Mouse (Mus musculus): Measurements from ENCODE around the gene Qpct. TPM values are rescaled to one million over a fixed set of nuclear protein-coding genes. Genes with fewer than 3 reads are reported as not detected.
"Not testable (repeated sequence)": the region's sequence is repeated elsewhere in the genome, so short reads cannot be mapped to it uniquely, and the experiment has no call there.

Gene Qpct
- total RNA-seq, 2 experiments from 2014 or later: 8.4 to 10.2 TPM

- no peak for DNase-seq (ENCODE audit: low spot score in 2 of 2)
- intact Hi-C loops (cut with DNase I): no loop called here
Observed at GRCm38 (mm10) chr17:79069019-79069418, 17.3 kb downstream of the Qpct start.

GRCm38 (mm10) chr17:79069766-79070480, 18.2 kb downstream of the Qpct start:
- intact Hi-C loops (cut with DNase I): no loop called here
- peak; percentile 33 to 43 for DNase-seq (ENCODE audit: low spot score in 2 of 2)

- intact Hi-C loops (cut with DNase I): no loop called here
- no peak for DNase-seq (ENCODE audit: low spot score in 2 of 2)
Observed at GRCm38 (mm10) chr17:79071951-79072350, 20.2 kb downstream of the Qpct start.

GRCm38 (mm10) chr17:79076974-79077847, 25.5 kb downstream of the Qpct start:
- intact Hi-C loops (cut with DNase I): no loop called here
- DNase-seq (ENCODE audit: low spot score in 2 of 2): no peak

- intact Hi-C loops (cut with DNase I): no loop called here
- no peak for DNase-seq (ENCODE audit: low spot score in 2 of 2)
Observed at GRCm38 (mm10) chr17:79077848-79078146, 26.1 kb downstream of the Qpct start.

- no peak for DNase-seq (ENCODE audit: low spot score in 2 of 2)
- intact Hi-C loops (cut with DNase I): no loop called here
Observed at GRCm38 (mm10) chr17:79078248-79078647, 26.5 kb downstream of the Qpct start.

- no peak for DNase-seq (ENCODE audit: low spot score in 2 of 2)
- intact Hi-C loops (cut with DNase I): no loop called here
Observed at GRCm38 (mm10) chr17:79091710-79092109, 40.0 kb downstream of the Qpct start.

GRCm38 (mm10) chr17:79093286-79093975, 41.7 kb downstream of the Qpct start:
- intact Hi-C loops (cut with DNase I): no loop called here
- DNase-seq (ENCODE audit: low spot score in 2 of 2): no peak

GRCm38 (mm10) chr17:79095624-79096023, 43.9 kb downstream of the Qpct start:
- DNase-seq (ENCODE audit: low spot score in 2 of 2): no peak
- intact Hi-C loops (cut with DNase I): no loop called here

GRCm38 (mm10) chr17:79099866-79100265, 48.2 kb downstream of the Qpct start:
- no peak for DNase-seq (ENCODE audit: low spot score in 2 of 2)
- intact Hi-C loops (cut with DNase I): no loop called here

GRCm38 (mm10) chr17:79108238-79108637, 56.5 kb downstream of the Qpct start:
- no peak for DNase-seq (ENCODE audit: low spot score in 2 of 2)
- intact Hi-C loops (cut with DNase I): no loop called here

GRCm38 (mm10) chr17:79109576-79109975, 57.9 kb downstream of the Qpct start:
- intact Hi-C loops (cut with DNase I): no loop called here
- DNase-seq (ENCODE audit: low spot score in 2 of 2): no peak

- peak; percentile 24 to 26 for DNase-seq (ENCODE audit: low spot score in 2 of 2)
- intact Hi-C loops (cut with DNase I): loop anchor here (1.0 to 10.0 kb wide), 4 partner anchors 244 to 904 kb away; partner anchors contain the start of gene Cdc42ep3
Observed at GRCm38 (mm10) chr17:79110936-79111348, 59.2 kb downstream of the Qpct start.

- intact Hi-C loops (cut with DNase I): loop anchor here (10.0 kb wide), 2 partner anchors 240 to 900 kb away; partner anchors contain the start of gene Cdc42ep3
- DNase-seq (ENCODE audit: low spot score in 2 of 2): not testable (repeated sequence)
Observed at GRCm38 (mm10) chr17:79115248-79115647, 63.5 kb downstream of the Qpct start.

GRCm38 (mm10) chr17:79119066-79119465, 67.4 kb downstream of the Qpct start:
- no peak for DNase-seq (ENCODE audit: low spot score in 2 of 2)
- intact Hi-C loops (cut with DNase I): loop anchor here (10.0 kb wide), 2 partner anchors 236 to 896 kb away; partner anchors contain the start of gene Cdc42ep3

GRCm38 (mm10) chr17:79120269-79120668, 68.6 kb downstream of the Qpct start:
- intact Hi-C loops (cut with DNase I): no loop called here
- DNase-seq (ENCODE audit: low spot score in 2 of 2): no peak

- intact Hi-C loops (cut with DNase I): no loop called here
Observed at GRCm38 (mm10) chr17:79133740-79134139, 82.0 kb downstream of the Qpct start.

GRCm38 (mm10) chr17:79135826-79136225, 84.1 kb downstream of the Qpct start:
- DNase-seq (ENCODE audit: low spot score in 2 of 2): no peak
- intact Hi-C loops (cut with DNase I): no loop called here

More at GRCm38 (mm10) chr17:79133740-79134139, 82.0 kb downstream of the Qpct start:
- DNase-seq (ENCODE audit: low spot score in 2 of 2): no peak

GRCm38 (mm10) chr17:79136401-79136800, 84.7 kb downstream of the Qpct start:
- intact Hi-C loops (cut with DNase I): no loop called here
- no peak for DNase-seq (ENCODE audit: low spot score in 2 of 2)

All from left cerebral cortex, postnatal 36 days (tissue).